Mouse (Mus musculus) intestine, embryonic 14.5 days (tissue): ENCODE measurements at regions not wholly inside any gene's neighbourhood (a gene's known extent, or its start where the extent isn't known, plus 50 kb on each side); places are given as distances from the start of the nearest gene placed in this dataset.

Experiments
- ATAC-seq: fragments of 200-750 bp; cut with Nextera tagmentation; replicated peaks from 2 replicates; pipeline ENCODE4 v1.8.0; 2017; ENCODE audit warnings: low read depth, moderate number of reproducible peaks, moderate TSS enrichment, moderate library complexity; ENCODE audit not compliant: low FRiP score, low TSS enrichment
- DNase-seq: peaks from one replicate; pipeline ENCODE4 v3.0.0-alpha.2; 2018; ENCODE audit warnings: low spot score
- H3K27ac ChIP-seq: fragments of 300-500 bp; sonication (generic); 2 replicates; pipeline ENCODE4 v1.5.1; 2014; ENCODE audit warnings: low read depth, mild to moderate bottlenecking, control low read depth
- H3K27me3 ChIP-seq: fragments of 300-500 bp; sonication (generic); replicated peaks from 2 replicates; pipeline ENCODE4 v1.6.1; 2014; ENCODE audit warnings: low read length, control low read depth; ENCODE audit not compliant: control insufficient read depth, insufficient read depth
- H3K36me3 ChIP-seq: fragments of 300-500 bp; sonication (generic); 2 replicates; pipeline ENCODE4 v1.6.1; 2014; ENCODE audit warnings: low read length, control low read depth; ENCODE audit not compliant: control insufficient read depth, insufficient read depth
- H3K4me1 ChIP-seq: fragments of 300-500 bp; sonication (generic); replicated peaks from 2 replicates; pipeline ENCODE4 v1.6.1; 2014; ENCODE audit warnings: low read length, control low read depth, mixed read lengths; ENCODE audit not compliant: control insufficient read depth, insufficient read depth
- H3K4me2 ChIP-seq: fragments of 300-500 bp; sonication (generic); 2 replicates; pipeline ENCODE4 v1.6.1; 2014; ENCODE audit warnings: low read length
- H3K4me3 ChIP-seq: fragments of 300-500 bp; sonication (generic); 2 replicates; pipeline ENCODE4 v1.5.1; 2014; ENCODE audit warnings: low read depth, low read length, control low read depth, mixed read lengths
- H3K9ac ChIP-seq: fragments of 300-500 bp; sonication (generic); 2 replicates; pipeline ENCODE4 v1.6.1; 2014; ENCODE audit warnings: mild to moderate bottlenecking, low read length
- H3K9me3 ChIP-seq: fragments of 300-500 bp; sonication (generic); 2 replicates; pipeline ENCODE4 v1.6.1; 2016; ENCODE audit warnings: low read length, control low read depth; ENCODE audit not compliant: control insufficient read depth
- WGBS: fragments of 180-500 bp; shearing (Covaris S2); extraction: QIAGEN DNeasy Blood & Tissue Kit; methylation state at CpG from one replicate; pipeline ENCODE4 v1.1.7; 2014; 5-methylcytosine and 5-hydroxymethylcytosine counted together

DNA sequence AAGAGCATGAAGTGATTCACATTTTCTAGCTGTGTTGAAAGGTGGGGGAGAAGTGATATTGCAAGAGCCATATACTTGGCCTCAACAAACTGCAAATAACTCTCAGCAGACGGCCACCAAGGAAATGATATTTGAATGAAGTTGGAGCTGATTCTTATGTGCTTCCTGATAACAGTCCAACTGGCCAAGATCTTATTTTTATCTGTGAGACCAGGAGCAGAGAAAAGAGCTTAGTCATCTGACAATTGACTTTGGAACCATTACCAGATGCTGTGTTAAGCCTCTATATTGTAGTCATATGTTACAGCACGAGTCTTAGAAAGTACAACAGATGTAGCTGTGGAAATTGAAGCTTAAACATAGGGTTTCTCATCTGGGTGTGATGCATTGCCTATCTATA, 536.6 kb downstream of the Gm43517 start:
- Histone ChIP-seq H3K9me3 (no peaks in the 10 kb centered on the region), H3K4me3 (no peak overlapping the region), H3K4me1 (no peaks in the 10 kb centered on the region), H3K27me3 (no peaks in the 10 kb centered on the region), H3K9ac (no peak overlapping the region), H3K36me3 (no peaks in the 10 kb centered on the region), H3K4me2 (no peak overlapping the region), H3K27ac (no peak overlapping the region)
- DNase-seq (no peak), ATAC-seq (no peak)
- WGBS = 66% methylated on average over 2 of the region's 2 CpGs

DNA sequence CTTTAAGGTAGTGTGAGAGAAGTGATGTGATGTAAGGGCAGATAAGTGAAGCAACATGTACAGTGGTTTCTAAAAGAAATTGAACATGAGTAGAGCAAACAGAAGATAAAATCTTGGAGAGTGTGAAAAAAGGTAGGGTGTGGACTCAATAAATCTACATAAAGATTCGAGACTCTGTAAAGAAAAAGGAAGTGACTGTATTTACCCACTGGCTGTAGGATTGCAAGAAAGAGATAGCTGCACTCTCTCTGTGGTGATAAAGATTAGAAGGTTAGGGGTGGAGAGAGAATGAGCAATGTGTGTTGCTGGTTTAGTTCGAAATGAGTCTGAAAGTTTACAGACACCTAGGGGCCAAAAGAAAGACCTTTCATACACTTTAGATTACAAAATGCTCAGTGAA, 555.8 kb downstream of the Gm43517 start:
- ATAC-seq = no peak
- H3K4me3 ChIP-seq = no peak overlapping the region
- no peaks in the 10 kb centered on the region for H3K9me3 ChIP-seq
- H3K4me2 ChIP-seq = no peak overlapping the region
- DNase-seq = no peak
- no peaks in the 10 kb centered on the region for H3K27me3 ChIP-seq
- no peaks in the 10 kb centered on the region for H3K4me1 ChIP-seq
- no peak overlapping the region for H3K27ac ChIP-seq
- no peaks in the 10 kb centered on the region for H3K36me3 ChIP-seq
- H3K9ac ChIP-seq = no peak overlapping the region
- WGBS = 34% methylated on average over 2 of the region's 2 CpGs

GRCm38 (mm10) chr12:49944911-49945627, 560.1 kb downstream of the Gm43517 start:
- H3K36me3 ChIP-seq = no peaks in the 10 kb centered on the region
- no peak overlapping the region for H3K4me2 ChIP-seq
- H3K27me3 ChIP-seq = no peaks in the 10 kb centered on the region
- no peak overlapping the region for H3K9ac ChIP-seq
- WGBS = 69% methylated on average over 9 of the region's 9 CpGs
- no peaks in the 10 kb centered on the region for H3K9me3 ChIP-seq
- ATAC-seq = no peak
- H3K4me1 ChIP-seq = no peaks in the 10 kb centered on the region
- H3K4me3 ChIP-seq = no peak overlapping the region
- no peak overlapping the region for H3K27ac ChIP-seq
- DNase-seq = no peak

DNA sequence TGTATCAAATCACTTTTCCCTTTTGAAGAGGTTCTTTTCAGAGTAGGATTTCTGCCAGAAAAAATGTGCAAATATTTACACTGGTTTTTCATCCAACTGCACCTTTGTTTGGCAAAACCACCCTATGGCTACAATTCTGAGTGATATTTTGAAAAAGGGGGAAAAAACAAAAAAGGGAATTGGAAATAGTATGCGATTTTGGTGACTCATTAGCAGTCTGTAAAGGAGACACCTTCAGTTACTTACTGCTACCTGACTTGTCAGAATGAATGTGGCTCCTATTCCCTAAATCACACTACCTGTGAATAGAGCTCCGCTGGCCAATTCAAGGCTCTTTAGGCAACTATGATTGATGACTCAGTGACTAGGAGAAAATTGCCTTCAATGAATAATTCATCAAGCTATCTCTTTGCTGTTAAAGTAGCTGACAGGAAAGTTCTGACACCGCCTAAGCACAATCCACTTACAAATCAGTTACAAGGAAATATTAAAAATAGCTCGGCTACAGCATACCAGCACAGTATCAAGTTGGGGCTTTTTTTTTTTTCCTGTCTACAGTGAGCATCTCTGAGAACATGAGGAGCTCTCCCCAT, 560.8 kb downstream of the Gm43517 start:
- no peak for DNase-seq
- no peaks in the 10 kb centered on the region for H3K9me3 ChIP-seq
- H3K27me3 ChIP-seq = no peaks in the 10 kb centered on the region
- no peak overlapping the region for H3K27ac ChIP-seq
- WGBS = 52% methylated on average over 4 of the region's 4 CpGs
- no peak for ATAC-seq
- H3K4me1 ChIP-seq = no peaks in the 10 kb centered on the region
- H3K4me3 ChIP-seq = no peak overlapping the region
- H3K9ac ChIP-seq = no peak overlapping the region
- H3K4me2 ChIP-seq = no peak overlapping the region
- no peaks in the 10 kb centered on the region for H3K36me3 ChIP-seq

DNA sequence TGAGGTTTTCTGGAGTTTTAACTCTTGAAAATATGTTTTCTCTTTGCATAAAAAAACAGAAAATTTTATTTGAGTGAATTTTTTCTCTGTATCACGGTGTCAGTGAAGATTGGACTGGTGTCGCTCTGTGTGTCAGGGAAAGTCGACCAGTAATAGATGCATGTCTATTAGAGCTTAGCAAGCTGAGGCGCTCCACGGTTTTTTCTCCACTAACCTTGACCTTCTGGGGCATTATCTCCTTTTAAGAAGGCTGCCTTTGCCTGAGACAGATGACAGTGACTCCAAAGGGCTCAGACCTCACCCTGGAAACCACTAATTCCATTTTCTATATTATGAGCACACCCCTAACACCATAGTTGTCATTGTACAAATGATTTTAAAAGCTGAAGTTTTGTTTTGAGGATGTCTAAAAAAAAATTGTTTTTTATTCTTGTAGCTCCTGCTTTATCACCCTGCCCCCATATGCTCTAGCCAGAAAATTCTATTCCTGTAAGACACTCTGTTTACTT, 561.8 kb downstream of the Gm43517 start:
- Histone ChIP-seq H3K4me1 (no peaks in the 10 kb centered on the region), H3K9ac (no peak overlapping the region), H3K4me2 (no peak overlapping the region), H3K27ac (no peak overlapping the region), H3K4me3 (no peak overlapping the region), H3K36me3 (no peaks in the 10 kb centered on the region), H3K9me3 (no peaks in the 10 kb centered on the region), H3K27me3 (no peaks in the 10 kb centered on the region)
- 68% methylated on average over 5 of the region's 5 CpGs for WGBS
- DNase-seq = no peak
- no peak for ATAC-seq

DNA sequence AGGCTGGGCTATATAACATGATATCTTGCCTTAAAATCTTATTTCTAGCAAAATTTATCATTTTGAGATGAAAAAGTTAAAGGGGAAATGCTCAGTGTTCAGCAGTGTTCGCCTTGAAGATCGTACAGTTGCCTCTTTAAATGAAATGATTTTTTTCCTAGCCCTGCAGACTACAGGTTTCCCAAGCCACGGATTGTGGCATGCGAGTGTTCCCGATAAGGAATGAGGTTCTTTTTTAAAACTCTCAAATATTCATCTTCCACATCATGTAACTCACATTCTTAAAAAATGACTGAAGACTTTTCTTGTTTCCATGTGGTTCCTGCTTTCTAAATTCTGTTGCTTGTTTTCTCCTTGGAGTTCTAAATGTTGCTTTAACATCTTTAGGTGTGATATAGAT, 566.0 kb downstream of the Gm43517 start:
- no peak for ATAC-seq

DNA sequence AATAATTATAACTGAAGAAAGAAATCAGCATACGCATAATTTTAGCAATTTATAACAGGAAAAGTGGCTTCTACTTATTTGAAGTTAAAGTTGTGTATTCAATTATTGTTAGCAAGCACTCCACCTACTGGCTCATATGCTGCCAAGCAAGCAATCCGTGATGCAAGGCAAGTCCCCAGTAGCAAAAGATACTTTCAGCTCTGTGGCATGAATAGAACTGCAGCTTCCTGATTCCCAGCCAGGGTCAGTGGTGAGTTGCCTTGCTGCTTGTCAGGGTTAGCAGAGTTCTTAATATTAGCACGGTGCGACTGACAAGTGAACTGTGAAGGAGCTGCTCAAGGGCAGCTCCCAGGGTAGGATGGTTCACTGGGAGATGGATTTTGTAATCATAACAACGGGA, 566.8 kb downstream of the Gm43517 start:
- Histone ChIP-seq H3K36me3 (no peaks in the 10 kb centered on the region), H3K4me3 (no peak overlapping the region), H3K27ac (no peak overlapping the region), H3K9me3 (no peaks in the 10 kb centered on the region), H3K27me3 (no peaks in the 10 kb centered on the region), H3K4me1 (no peaks in the 10 kb centered on the region), H3K9ac (no peak overlapping the region), H3K4me2 (no peak overlapping the region)
- ATAC-seq (no peak), DNase-seq (no peak)
- WGBS = 53% methylated on average over 5 of the region's 5 CpGs

More for the DNA sequence above, 566.0 kb downstream of the Gm43517 start:
- Histone ChIP-seq H3K36me3 (no peaks in the 10 kb centered on the region), H3K9ac (no peak overlapping the region), H3K4me3 (no peak overlapping the region), H3K27me3 (no peaks in the 10 kb centered on the region), H3K27ac (no peak overlapping the region), H3K4me2 (no peak overlapping the region), H3K9me3 (no peaks in the 10 kb centered on the region), H3K4me1 (no peaks in the 10 kb centered on the region)
- WGBS = 89% methylated on average over 5 of the region's 5 CpGs
- DNase-seq = no peak

DNA sequence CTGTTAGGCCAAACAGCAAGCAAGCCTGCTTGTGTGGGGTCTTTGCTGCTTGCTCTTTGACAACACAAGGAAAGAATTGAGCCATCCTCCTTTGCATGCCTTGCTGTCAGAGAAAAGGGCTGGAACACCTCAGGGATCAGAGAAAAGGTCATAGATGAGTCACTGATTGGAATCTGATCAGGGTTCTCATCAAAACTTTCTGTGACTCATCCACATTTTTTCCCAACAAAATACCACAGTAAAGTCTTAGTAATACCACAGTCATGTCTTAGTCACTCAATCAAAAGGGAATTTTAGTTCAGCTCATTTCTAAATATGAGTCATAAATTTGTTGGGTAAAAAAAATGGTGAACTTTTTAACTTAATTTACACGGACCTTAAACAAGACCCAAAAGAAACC, 583.1 kb downstream of the Gm43517 start:
- no peaks in the 10 kb centered on the region for H3K27me3 ChIP-seq
- no peaks in the 10 kb centered on the region for H3K9me3 ChIP-seq
- H3K9ac ChIP-seq = no peak overlapping the region
- no peak overlapping the region for H3K4me3 ChIP-seq
- H3K4me1 ChIP-seq = no peaks in the 10 kb centered on the region
- ATAC-seq (no peak), DNase-seq (no peak)
- H3K4me2 ChIP-seq = no peak overlapping the region
- no peaks in the 10 kb centered on the region for H3K36me3 ChIP-seq
- 80% methylated on average over 1 of the region's 1 CpGs for WGBS
- H3K27ac ChIP-seq = no peak overlapping the region

DNA sequence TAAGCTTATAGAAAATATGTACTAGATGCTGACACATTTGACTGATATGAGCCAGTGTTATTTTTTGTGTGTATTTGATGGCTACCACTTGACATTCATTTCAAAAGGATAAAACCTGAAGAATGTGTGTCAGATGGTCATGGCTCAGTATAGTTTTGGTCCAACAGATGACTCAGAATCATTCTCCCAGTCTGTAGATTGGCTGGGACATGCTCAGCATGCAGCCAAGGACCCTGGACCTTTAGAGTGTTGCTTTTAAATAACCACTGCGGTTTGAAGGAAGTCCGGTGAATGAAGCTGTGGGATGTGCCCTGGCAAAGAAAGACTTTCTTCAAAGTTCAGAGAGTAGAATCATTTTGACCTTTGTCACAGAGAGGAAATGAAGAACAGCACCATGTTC, 584.6 kb downstream of the Gm43517 start:
- H3K36me3 ChIP-seq = no peaks in the 10 kb centered on the region
- no peak overlapping the region for H3K4me2 ChIP-seq
- no peaks in the 10 kb centered on the region for H3K9me3 ChIP-seq
- no peak overlapping the region for H3K4me3 ChIP-seq
- H3K27ac ChIP-seq = no peak overlapping the region
- ATAC-seq (no peak), DNase-seq (no peak)
- H3K9ac ChIP-seq = no peak overlapping the region
- H3K27me3 ChIP-seq = no peaks in the 10 kb centered on the region
- 89% methylated on average over 2 of the region's 2 CpGs for WGBS
- H3K4me1 ChIP-seq = no peaks in the 10 kb centered on the region
